Mouse (Mus musculus) E14TG2a.4 (cell line): ENCODE measurements around the gene Ccdc78.
A peak's percentile ranks its signal among the peaks of the same experiment; 100 is the strongest.

Experiments
- H3K27me3 ChIP-seq: 2 replicates; pipeline ENCODE4 v1.6.1; 2014; ENCODE audit warnings: low read length, control low read depth; ENCODE audit not compliant: insufficient read depth
- H3K36me3 ChIP-seq: 2 replicates; pipeline ENCODE4 v1.6.1; 2014; ENCODE audit warnings: low read length, control low read depth; ENCODE audit not compliant: insufficient read depth
- H3K4me1 ChIP-seq: replicated peaks from 2 replicates; pipeline ENCODE4 v1.6.1; 2014; ENCODE audit warnings: low read depth, low read length, control low read depth
- H3K4me3 ChIP-seq: replicated peaks from 2 replicates; pipeline ENCODE4 v1.5.1; 2014; ENCODE audit warnings: mild to moderate bottlenecking, low read length
- H3K9me3 ChIP-seq: 2 replicates; pipeline ENCODE4 v1.6.1; 2014; ENCODE audit warnings: low read length, control low read depth
- CTCF ChIP-seq: conservative IDR thresholded peaks from 2 replicates; pipeline ENCODE4 v1.5.1; 2014; ENCODE audit warnings: low read length
- NANOG ChIP-seq: IDR thresholded peaks from 2 replicates; pipeline ENCODE4 v1.6.1; 2014; ENCODE audit warnings: borderline replicate concordance, low read length, mixed read lengths
- POU5F1 ChIP-seq: IDR thresholded peaks from 2 replicates; pipeline ENCODE4 v1.6.1; 2014; ENCODE audit warnings: low read length, borderline replicate concordance

Gene Ccdc78

DNA sequence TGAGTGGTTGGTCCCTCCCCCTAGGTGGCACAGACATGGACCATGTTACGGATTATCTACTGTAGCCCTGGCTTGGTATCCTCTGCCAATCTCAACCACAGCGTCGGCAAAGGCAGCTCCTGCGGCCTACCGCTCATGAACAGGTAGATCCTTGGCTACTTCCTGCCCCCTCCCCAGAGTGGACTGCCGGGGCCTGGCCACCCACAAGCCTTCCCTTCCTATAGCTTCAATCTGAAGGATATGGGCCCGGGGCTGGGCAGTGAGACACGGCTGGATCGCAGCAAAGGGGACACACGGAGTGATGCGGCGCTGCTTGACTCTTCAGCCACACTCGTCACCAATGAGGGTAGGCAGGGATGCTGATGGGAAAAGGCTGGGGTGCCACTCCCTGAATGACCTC is 40.6 kb downstream of the Ccdc78 start:
- TF ChIP-seq NANOG: no peak
- TF ChIP-seq CTCF: no peak
- no peak for TF ChIP-seq POU5F1
- Histone ChIP-seq H3K27me3 (no peaks in the 10 kb centered on the region), H3K9me3 (no peaks in the 10 kb centered on the region), H3K4me3 (0 out of 2 replicates have a peak overlapping the region, but pooled peaks have one; percentile 95), H3K4me1 (peaks cover 85% of the 10 kb centered on the region), H3K36me3 (peaks cover 65% of the 10 kb centered on the region)

DNA sequence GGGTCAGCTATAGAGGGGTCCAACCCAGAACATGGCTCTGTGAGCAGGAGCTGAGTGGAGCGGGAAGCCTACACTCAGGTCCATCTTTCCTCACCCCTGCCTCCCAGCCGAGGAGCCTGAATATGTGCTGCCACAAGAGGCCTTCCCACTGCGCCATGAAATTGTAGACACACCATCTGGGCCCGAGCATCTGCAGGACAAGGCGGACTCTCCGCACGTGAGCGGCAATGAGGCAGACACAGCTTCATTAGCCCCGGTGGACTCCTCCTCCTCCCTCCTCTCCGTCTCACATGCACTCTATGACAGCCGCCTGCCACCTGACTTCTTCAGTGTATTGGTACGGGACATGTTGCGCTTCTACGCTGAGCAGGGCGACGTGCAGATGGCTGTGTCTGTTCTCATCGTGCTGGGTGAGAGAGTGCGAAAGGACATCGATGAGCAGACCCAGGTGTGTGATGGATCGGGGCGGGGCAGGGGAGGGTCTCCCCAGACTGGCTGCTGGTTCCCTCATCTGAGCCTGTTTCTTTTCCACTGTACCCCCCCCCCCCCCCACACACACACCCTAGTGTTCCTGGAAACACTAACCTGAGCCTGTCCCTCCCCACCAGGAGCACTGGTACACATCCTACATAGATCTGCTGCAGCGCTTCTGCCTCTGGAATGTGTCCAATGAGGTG is 41.3 kb downstream of the Ccdc78 start:
- Histone ChIP-seq H3K36me3 (peaks cover 65% of the 10 kb centered on the region), H3K4me3 (peak overlapping the region; percentile 95), H3K9me3 (no peaks in the 10 kb centered on the region), H3K4me1 (peaks cover 86% of the 10 kb centered on the region), H3K27me3 (no peaks in the 10 kb centered on the region)
- TF ChIP-seq POU5F1 (no peak), CTCF (no peak), NANOG (no peak)

DNA sequence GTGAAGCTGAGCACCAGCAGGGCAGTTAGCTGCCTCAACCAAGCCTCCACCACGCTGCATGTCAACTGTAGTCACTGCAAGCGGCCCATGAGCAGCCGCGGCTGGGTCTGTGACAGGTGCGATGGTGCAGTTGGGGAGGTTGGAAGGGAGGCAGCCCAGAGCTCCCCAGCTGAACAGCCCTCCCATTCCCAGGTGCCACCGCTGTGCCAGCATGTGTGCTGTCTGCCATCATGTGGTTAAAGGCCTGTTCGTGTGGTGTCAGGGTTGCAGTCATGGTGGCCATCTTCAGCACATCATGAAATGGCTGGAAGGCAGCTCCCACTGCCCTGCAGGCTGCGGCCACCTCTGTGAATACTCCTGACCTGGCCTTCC is 41.8 kb downstream of the Ccdc78 start:
- Histone ChIP-seq H3K4me1 (peaks cover 83% of the 10 kb centered on the region), H3K9me3 (no peaks in the 10 kb centered on the region), H3K36me3 (peaks cover 65% of the 10 kb centered on the region), H3K27me3 (no peaks in the 10 kb centered on the region), H3K4me3 (peak overlapping the region; percentile 95)
- TF ChIP-seq CTCF: no peak
- no peak for TF ChIP-seq NANOG
- no peak for TF ChIP-seq POU5F1

DNA sequence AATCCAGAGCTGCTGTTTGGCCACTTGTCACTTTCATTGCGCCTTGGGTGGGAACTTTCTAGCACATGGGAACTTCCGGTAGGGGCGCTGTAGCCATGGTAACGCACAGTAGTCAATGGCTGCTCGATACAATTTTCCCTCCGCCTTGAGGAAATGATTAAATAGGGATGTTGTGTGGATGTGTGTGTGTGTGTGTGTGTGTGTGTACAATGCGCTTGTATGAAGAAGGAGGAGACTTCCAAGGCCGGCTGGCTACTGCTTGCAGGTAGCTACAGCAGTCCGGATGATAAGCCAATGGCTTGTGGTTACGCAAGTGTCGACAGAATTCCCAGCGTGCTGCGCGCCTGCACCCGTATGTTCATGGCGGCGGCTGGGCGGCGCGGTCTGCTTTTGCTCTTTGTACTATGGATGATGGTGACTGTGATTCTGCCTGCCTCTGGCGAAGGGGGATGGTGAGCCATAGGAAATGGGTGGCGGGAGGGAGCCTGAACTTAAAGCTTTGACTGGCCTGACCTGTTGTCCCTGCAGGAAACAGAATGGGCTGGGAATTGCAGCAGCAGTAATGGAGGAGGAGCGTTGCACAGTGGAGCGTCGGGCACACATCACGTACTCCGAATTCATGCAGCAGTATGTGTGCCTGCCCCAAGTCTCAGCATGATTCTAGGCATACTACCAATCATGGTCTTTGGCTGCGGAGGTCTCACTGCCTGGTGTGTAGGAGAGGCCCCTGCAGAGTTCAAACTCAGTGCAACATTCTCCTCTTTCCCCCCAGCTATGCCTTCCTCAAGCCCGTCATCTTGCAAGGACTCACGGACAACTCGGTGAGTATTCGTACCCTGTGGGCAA is 42.6 kb downstream of the Ccdc78 start, which contains the start of gene Jmjd8:
Jmjd8 (plus strand) TSS at position 156 of the 846 bp plus-strand sequence.
- peaks cover 86% of the 10 kb centered on the region for H3K4me1 ChIP-seq
- H3K27me3 ChIP-seq: no peaks in the 10 kb centered on the region
- no peaks in the 10 kb centered on the region for H3K9me3 ChIP-seq
- TF ChIP-seq CTCF (peak; percentile 27), NANOG (no peak)
- peaks cover 66% of the 10 kb centered on the region for H3K36me3 ChIP-seq
- H3K4me3 ChIP-seq: peak within 1 kb of the TSS; percentile 95

DNA sequence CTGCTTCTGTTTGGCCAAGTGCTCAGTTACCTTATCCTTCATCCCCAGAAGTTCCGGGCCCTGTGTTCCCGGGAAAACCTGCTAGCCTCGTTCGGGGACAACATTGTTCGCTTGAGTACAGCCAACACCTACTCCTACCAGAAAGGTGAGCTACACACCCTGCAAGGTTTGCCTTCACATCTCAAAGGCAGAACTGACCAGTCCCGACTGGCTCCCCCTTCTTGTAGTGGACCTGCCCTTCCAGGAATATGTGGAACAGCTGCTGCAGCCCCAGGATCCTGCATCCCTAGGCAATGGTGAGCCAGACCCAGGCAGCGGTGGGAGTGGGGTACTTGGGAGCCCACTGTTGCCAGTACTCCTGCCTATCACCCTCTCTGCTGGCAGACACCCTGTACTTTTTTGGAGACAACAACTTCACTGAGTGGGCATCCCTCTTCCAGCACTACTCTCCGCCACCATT is 43.2 kb downstream of the Ccdc78 start:
- Histone ChIP-seq H3K4me1 (peaks cover 86% of the 10 kb centered on the region), H3K9me3 (no peaks in the 10 kb centered on the region), H3K36me3 (peaks cover 72% of the 10 kb centered on the region), H3K27me3 (no peaks in the 10 kb centered on the region), H3K4me3 (peak overlapping the region; percentile 95)
- no peak for TF ChIP-seq NANOG
- no peak for TF ChIP-seq CTCF
- TF ChIP-seq POU5F1: no peak

DNA sequence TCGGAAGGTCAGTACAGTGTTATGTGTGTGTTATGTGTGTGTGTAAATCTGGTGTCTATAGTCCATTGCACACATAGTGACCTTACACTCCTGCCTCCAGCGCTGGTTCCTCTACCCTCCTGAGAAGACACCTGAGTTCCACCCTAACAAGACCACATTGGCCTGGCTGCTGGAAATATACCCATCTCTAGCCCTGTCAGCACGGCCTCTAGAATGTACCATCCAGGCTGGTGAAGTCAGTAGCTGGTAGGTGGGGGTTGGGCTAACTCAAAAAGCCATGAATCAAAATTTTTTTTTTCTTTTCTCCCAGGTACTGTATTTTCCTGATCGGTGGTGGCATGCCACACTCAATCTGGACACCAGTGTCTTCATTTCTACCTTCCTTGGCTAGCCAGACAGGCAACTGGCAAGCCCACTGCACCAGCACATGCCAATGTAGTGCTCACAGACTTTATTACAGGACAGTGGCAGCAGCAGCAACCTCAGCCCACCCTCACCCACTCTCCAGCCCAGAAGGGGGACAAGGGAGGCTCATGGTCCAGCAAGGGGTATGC is 43.9 kb downstream of the Ccdc78 start:
- no peaks in the 10 kb centered on the region for H3K27me3 ChIP-seq
- TF ChIP-seq NANOG (no peak), POU5F1 (no peak), CTCF (no peak)
- no peaks in the 10 kb centered on the region for H3K9me3 ChIP-seq
- peaks cover 74% of the 10 kb centered on the region for H3K36me3 ChIP-seq
- peaks cover 86% of the 10 kb centered on the region for H3K4me1 ChIP-seq
- peak overlapping the region; percentile 95 for H3K4me3 ChIP-seq

DNA sequence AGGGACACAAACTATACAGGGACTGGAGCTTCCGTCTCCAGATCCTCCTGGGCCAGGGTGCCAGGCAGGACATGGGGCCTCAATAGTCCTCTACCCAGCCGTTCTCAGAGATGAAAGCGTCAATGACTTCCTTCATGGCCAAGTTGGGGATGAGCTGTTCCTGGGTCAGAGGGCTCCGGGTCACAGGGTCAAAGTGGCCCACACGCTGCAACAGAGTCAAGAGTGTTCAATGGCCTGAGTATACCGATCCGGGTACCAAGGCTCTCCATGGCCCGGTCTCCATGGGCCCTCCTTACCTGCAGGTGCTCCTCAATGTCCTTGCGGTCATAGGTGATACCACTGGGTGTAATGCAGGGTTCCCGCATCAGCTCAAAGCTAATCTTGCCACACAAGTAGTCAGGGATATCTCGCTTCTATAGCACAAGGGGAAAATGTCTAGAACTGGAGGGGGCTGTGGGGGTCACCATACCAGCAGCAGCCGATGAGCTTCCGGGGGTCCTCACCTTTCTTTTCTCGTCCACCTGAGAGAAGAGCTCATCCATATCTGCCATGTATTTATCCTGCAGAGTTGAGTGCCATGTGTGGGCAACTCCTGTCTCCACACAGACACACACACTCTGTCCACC is 44.5 kb downstream of the Ccdc78 start:
- Histone ChIP-seq H3K27me3 (peaks cover 2% of the 10 kb centered on the region; the same call in 1 of the 2 replicates), H3K4me1 (peaks cover 86% of the 10 kb centered on the region), H3K4me3 (peak overlapping the region; percentile 95), H3K36me3 (peaks cover 74% of the 10 kb centered on the region), H3K9me3 (no peaks in the 10 kb centered on the region)
- TF ChIP-seq CTCF: no peak
- no peak for TF ChIP-seq NANOG

DNA sequence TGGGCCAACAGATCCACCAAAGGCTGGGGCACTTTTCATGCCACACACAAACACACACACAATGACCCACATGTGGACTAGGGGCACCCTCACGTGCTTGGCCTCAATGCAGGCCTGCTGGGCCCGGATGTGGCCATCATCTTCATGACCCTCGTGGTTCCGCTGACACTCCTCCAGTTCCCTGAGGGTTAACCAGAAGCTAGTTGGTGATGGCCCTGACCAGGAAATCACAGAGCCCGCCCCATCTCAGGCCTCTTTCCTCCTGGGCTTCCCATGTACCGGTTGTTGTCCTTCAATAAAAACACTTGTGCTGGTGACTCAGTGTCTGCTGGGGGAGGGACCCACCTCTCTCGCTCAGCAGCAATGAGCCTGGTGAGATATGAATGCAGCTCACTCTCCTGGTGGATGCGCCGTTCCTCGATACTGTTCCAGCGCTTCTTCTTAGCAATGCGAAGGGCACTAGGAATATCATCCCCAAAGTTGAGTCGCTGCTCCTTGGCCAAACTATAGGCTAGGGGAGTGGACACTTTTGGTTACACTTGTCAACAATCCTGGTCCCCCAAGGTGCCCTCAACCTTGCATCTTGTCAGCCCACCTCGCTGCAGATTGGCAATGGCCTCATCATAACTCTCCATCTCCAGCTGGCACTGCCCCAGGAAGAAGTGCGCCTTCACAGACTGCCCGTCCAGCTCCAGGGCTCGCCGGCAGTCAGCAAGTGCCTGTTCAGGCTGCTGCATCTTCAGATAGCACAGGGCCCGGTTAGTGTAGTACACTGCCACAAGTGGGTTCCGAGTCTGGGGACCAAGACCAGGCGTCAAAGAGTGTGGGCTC is 45.3 kb downstream of the Ccdc78 start:
- TF ChIP-seq CTCF: no peak
- TF ChIP-seq POU5F1: no peak
- no peak for TF ChIP-seq NANOG
- H3K9me3 ChIP-seq: no peaks in the 10 kb centered on the region
- peaks cover 86% of the 10 kb centered on the region for H3K4me1 ChIP-seq
- peaks cover 71% of the 10 kb centered on the region for H3K36me3 ChIP-seq
- peaks cover 9% of the 10 kb centered on the region for H3K27me3 ChIP-seq
- peak overlapping the region; percentile 95 for H3K4me3 ChIP-seq
